ENCODE assay signal across 13 mouse cellular contexts in the genomic region with DNA sequence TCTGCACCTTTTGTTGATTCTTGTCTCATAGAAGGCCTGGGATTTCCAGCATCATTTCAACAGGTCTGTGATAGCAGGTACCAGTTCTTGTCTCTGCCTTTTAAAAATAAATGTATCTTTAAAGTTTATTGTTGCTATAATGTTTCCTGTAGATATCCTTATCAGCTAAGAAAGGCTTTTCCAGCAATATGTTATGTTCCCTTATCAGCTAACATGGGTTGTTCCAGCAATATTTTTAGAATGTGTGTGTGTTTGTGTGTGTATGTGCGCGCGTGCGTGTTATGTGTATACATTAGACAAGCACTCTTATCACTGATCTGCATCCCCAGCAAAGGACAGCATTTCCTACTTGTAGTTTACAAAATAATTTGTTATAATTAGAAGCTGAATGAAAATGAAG.
"Had no signal": no experiment of that assay in that cellular context is flagged by ENCODE, and none has a peak within 500 bp of the region (broad histone marks: within the 10 kb centered on the region; RNA-seq: fewer than 3 reads in every experiment).

No protein-coding gene starts in this region.

- H3K27ac ChIP-seq: layer of hippocampus, adult 2 months; limb, embryonic 12.5 days; macrophage; midbrain, embryonic 15.5 days; neural tube, embryonic 12.5 days; stomach, postnatal 0 days had no signal

- H3K4me3 ChIP-seq: layer of hippocampus, adult 2 months; limb, embryonic 12.5 days; midbrain, embryonic 15.5 days; neural tube, embryonic 12.5 days had no signal

- ATAC-seq: midbrain, embryonic 15.5 days had no signal

- H3K9me3 ChIP-seq: limb, embryonic 12.5 days; midbrain, embryonic 15.5 days; neural tube, embryonic 12.5 days had no signal

- DNase-seq: kidney, adult 11 months; kidney, postnatal 10 days; kidney, postnatal 4 days; lung, embryonic 14.5 days; lung, postnatal 10 days; thymus, postnatal 4 days had no signal

- H3K27me3 ChIP-seq: limb, embryonic 12.5 days; midbrain, embryonic 15.5 days; neural tube, embryonic 12.5 days had no signal

- H3K9ac ChIP-seq: limb, embryonic 12.5 days; lung, embryonic 14.5 days; midbrain, embryonic 15.5 days; neural tube, embryonic 12.5 days had no signal

- H3K4me2 ChIP-seq: limb, embryonic 12.5 days; lung, embryonic 14.5 days; midbrain, embryonic 11.5 days; midbrain, embryonic 15.5 days; neural tube, embryonic 12.5 days had no signal

- H3K36me3 ChIP-seq: limb, embryonic 12.5 days; midbrain, embryonic 15.5 days; neural tube, embryonic 12.5 days had no signal
